ENCODE assay signal across 8 mouse cellular contexts in the genomic region with DNA sequence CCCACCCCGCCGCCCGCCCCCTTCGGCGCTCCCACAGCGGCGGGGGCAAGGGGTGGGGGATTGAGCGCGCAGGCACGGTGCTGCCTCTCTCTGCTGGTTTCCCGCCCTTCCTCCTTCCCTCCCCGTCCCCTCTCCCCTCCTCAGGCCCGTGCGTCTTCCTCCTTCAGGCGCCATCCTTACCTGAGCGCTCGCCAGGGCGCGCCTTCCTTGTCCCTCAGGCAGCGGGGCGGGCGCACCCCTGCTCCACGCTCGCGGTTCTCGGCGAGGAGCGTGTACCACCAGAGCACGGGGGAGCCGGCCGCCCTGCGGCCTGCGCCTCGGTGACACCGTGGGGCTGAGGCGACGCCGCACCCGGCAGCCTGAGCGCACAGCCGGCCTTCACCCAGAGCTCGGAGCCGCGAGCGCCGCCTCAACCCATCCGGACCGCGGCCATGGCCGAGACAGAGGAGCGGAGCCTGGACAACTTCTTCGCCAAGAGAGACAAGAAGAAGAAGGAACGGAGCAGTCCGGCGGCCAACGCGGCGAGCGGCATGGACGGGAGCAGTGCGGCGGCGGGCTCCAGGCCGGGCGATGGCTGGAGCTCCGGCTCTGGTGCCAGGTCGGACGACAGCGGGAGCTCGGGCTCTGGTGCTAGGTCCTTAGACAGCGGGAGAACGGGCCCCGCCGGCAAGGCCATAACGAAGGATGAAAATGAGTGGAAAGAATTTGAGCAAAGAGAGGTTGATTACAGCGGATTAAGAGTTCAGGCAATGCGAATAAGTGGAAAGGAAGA. TPM values are rescaled to one million over a fixed set of nuclear protein-coding genes. Genes with fewer than 3 reads are reported as not detected.
DNase-seq lines count a peak whose midpoint lies in the region; ATAC-seq and TF ChIP-seq lines count a peak whose summit lies in the region.

No protein-coding gene starts in this region.

- no peak for DNase-seq in kidney, postnatal 0 days (ENCODE audit: low spot score)
- DNase-seq in kidney, adult 2 months = no peak
- no peak for DNase-seq in liver, embryonic 14.5 days (ENCODE audit: low read depth in 3 of 3, low spot score in 3 of 3)
- peak; percentile 47 for DNase-seq in testis, postnatal 10 days (ENCODE audit: low spot score)
- no peak for DNase-seq in cerebellum, postnatal 25 days

- no peak for TF ChIP-seq EP300 in liver, embryonic 14.5 days (IDR thresholded peaks at IDR 0.05; ENCODE audit: low read depth)

- 8% methylated on average over 77 of the region's 77 CpGs for WGBS in kidney, postnatal 0 days
- WGBS in kidney, adult 2 months = 7% methylated on average over 75 of the region's 77 CpGs
- WGBS in forebrain, embryonic 12.5 days = 10% methylated on average over 76 of the region's 77 CpGs
- WGBS in liver, embryonic 14.5 days (ENCODE audit: insufficient replicate concordance) = 9% methylated on average over 77 of the region's 77 CpGs

- H3K4me2 ChIP-seq in kidney, postnatal 0 days (ENCODE audit: low read length) = peak overlapping the region; percentile 34
- H3K4me2 ChIP-seq in forebrain, embryonic 12.5 days = peak overlapping the region; percentile 45
- H3K4me2 ChIP-seq in liver, embryonic 14.5 days (ENCODE audit: low read depth) = peak overlapping the region; percentile 11; the same call in 1 of the 2 replicates

- TF ChIP-seq CTCF in kidney, postnatal 0 days (IDR thresholded peaks at IDR 0.05; ENCODE audit: low read depth) = no peak
- TF ChIP-seq CTCF in kidney, adult 2 months (conservative IDR thresholded peaks at IDR 0.05; ENCODE audit: insufficient read depth, insufficient read length, low read depth, low read length) = no peak
- TF ChIP-seq CTCF in liver, embryonic 14.5 days (IDR thresholded peaks at IDR 0.05; ENCODE audit: low read depth) = no peak

- H3K36me3 ChIP-seq in kidney, postnatal 0 days (ENCODE audit: insufficient read depth, low read length) = no peaks in the 10 kb centered on the region
- no peaks in the 10 kb centered on the region for H3K36me3 ChIP-seq in kidney, adult 2 months (ENCODE audit: control insufficient read depth, insufficient read depth, low read length)
- no peaks in the 10 kb centered on the region for H3K36me3 ChIP-seq in forebrain, embryonic 12.5 days (replicated peaks)
- H3K36me3 ChIP-seq in liver, embryonic 14.5 days (replicated peaks; ENCODE audit: control insufficient read depth, insufficient read depth, low read depth) = no peaks in the 10 kb centered on the region

- H3K9ac ChIP-seq in kidney, postnatal 0 days (ENCODE audit: low read depth, low read length) = no peak overlapping the region
- no peak overlapping the region for H3K9ac ChIP-seq in forebrain, embryonic 12.5 days
- no peak overlapping the region for H3K9ac ChIP-seq in liver, embryonic 14.5 days (replicated peaks)

- H3K4me3 ChIP-seq in kidney, postnatal 0 days (replicated peaks; ENCODE audit: low read depth, low read length) = peak overlapping the region; percentile 14; the same call in 1 of the 2 replicates
- no peak overlapping the region for H3K4me3 ChIP-seq in kidney, adult 2 months (ENCODE audit: insufficient read depth, low read depth, low read length)
- peak overlapping the region; percentile 23 for H3K4me3 ChIP-seq in forebrain, embryonic 12.5 days (replicated peaks)
- H3K4me3 ChIP-seq in liver, embryonic 14.5 days (ENCODE audit: insufficient read depth in 1 of 2, low read depth in 2 of 2, low read length in 2 of 2) = no peak overlapping the region

- H3K27me3 ChIP-seq in kidney, postnatal 0 days (ENCODE audit: insufficient read depth, low read length) = no peaks in the 10 kb centered on the region
- H3K27me3 ChIP-seq in kidney, adult 2 months (replicated peaks; ENCODE audit: control insufficient read depth, insufficient read depth, low read length) = no peaks in the 10 kb centered on the region
- H3K27me3 ChIP-seq in forebrain, embryonic 12.5 days = peaks cover 9% of the 10 kb centered on the region
- no peaks in the 10 kb centered on the region; the same call in 1 of the 2 replicates for H3K27me3 ChIP-seq in liver, embryonic 14.5 days (ENCODE audit: control insufficient read depth, insufficient read depth, low read length)

- no peak for TF ChIP-seq POLR2A in kidney, adult 2 months (IDR thresholded peaks at IDR 0.05; ENCODE audit: low read depth, low read length)

- peaks cover 10% of the 10 kb centered on the region for H3K9me3 ChIP-seq in kidney, postnatal 0 days (replicated peaks; ENCODE audit: low read length)
- H3K9me3 ChIP-seq in forebrain, embryonic 12.5 days = peaks cover 26% of the 10 kb centered on the region
- peaks cover 5% of the 10 kb centered on the region for H3K9me3 ChIP-seq in liver, embryonic 14.5 days (ENCODE audit: control insufficient read depth, low read length)

- peak; percentile 54 for ATAC-seq in kidney, postnatal 0 days (replicated peaks; ENCODE audit: low FRiP score, low read depth)
- no peak for ATAC-seq in forebrain, embryonic 12.5 days (ENCODE audit: low FRiP score)
- peak; percentile 15; the same call in 1 of the 2 replicates for ATAC-seq in liver, embryonic 14.5 days (ENCODE audit: insufficient read depth)
- ATAC-seq in frontal cortex, adult (ENCODE audit: low TSS enrichment) = no peak
- ATAC-seq in inflammation-experienced regulatory T-cells, adult 6 months = no peak

- no peaks in the 10 kb centered on the region for H3K4me1 ChIP-seq in kidney, postnatal 0 days (replicated peaks; ENCODE audit: insufficient read depth, low read length)
- H3K4me1 ChIP-seq in kidney, adult 2 months (ENCODE audit: control insufficient read depth, insufficient read depth, low read length) = no peaks in the 10 kb centered on the region
- H3K4me1 ChIP-seq in forebrain, embryonic 12.5 days = no peaks in the 10 kb centered on the region
- no peaks in the 10 kb centered on the region for H3K4me1 ChIP-seq in liver, embryonic 14.5 days (replicated peaks; ENCODE audit: control insufficient read depth in 2 of 2, insufficient read depth in 2 of 2, low read length in 1 of 2)

- H3K27ac ChIP-seq in kidney, postnatal 0 days = no peak overlapping the region
- no peak overlapping the region for H3K27ac ChIP-seq in kidney, adult 2 months (ENCODE audit: insufficient read depth, low read depth, low read length)
- H3K27ac ChIP-seq in forebrain, embryonic 12.5 days = no peak overlapping the region
- no peak overlapping the region for H3K27ac ChIP-seq in liver, embryonic 14.5 days

RNA-seq across cellular contexts. Expression of a gene that starts 23.1 kb away (rescaled TPM):
- polyA plus RNA-seq in kidney, postnatal 0 days (2015; fragmentation: Nextera tagmentation; extraction: Ambion mirVana) = not detected in 2 replicates
- polyA plus RNA-seq in kidney, adult 2 months (2012; rRNA removed) = 0.11 TPM in 1 of 2 replicates, not detected in the other
- polyA plus RNA-seq in forebrain, embryonic 12.5 days (2016; fragmentation: Nextera tagmentation; extraction: Ambion mirVana) = not detected in 2 replicates
- not detected in 2 replicates for polyA plus RNA-seq in liver, embryonic 14.5 days (2012; rRNA removed)
- not detected in 2 replicates for polyA plus RNA-seq in liver, embryonic 14.5 days (2014; fragmentation: Nextera tagmentation; extraction: Ambion mirVana)
- 1 to 10 TPM in 2 of 3 experiments, not detected in 1; 1.5 to 3.6 TPM for polyA plus RNA-seq in inflammation-experienced regulatory T-cells, adult 6 months (2017; shearing (Covaris generic))

RNA-seq across cellular contexts. Expression of a gene that starts 39.3 kb away (rescaled TPM):
- not detected in 2 replicates for polyA plus RNA-seq in kidney, postnatal 0 days (2015; fragmentation: Nextera tagmentation; extraction: Ambion mirVana)
- not detected in 2 replicates for polyA plus RNA-seq in kidney, adult 2 months (2012; rRNA removed)
- polyA plus RNA-seq in forebrain, embryonic 12.5 days (2016; fragmentation: Nextera tagmentation; extraction: Ambion mirVana) = not detected in 2 replicates
- 0.02 TPM in 1 of 2 replicates, not detected in the other for polyA plus RNA-seq in liver, embryonic 14.5 days (2012; rRNA removed)
- 0.05 TPM in 1 of 2 replicates, not detected in the other for polyA plus RNA-seq in liver, embryonic 14.5 days (2014; fragmentation: Nextera tagmentation; extraction: Ambion mirVana)
- 1 to 10 TPM in 1 of 3 experiments, not detected in 2; 2.8 TPM for polyA plus RNA-seq in inflammation-experienced regulatory T-cells, adult 6 months (2017; shearing (Covaris generic))

Comparison
In these comparisons a context has a peak if more than half of its experiments do, and no peak if none do; other contexts are left out.
1. H3K4me3 ChIP-seq: peak in kidney, postnatal 0 days (single experiment) and forebrain, embryonic 12.5 days (single experiment); none in kidney, adult 2 months (single experiment) and liver, embryonic 14.5 days (0 of 2).
2. ATAC-seq: peak in kidney, postnatal 0 days (single experiment) and liver, embryonic 14.5 days (single experiment); none in forebrain, embryonic 12.5 days (single experiment), frontal cortex, adult (single experiment) and inflammation-experienced regulatory T-cells, adult 6 months (single experiment).
3. Peak in every context shown above with its lines, with median percentiles within 50 percentile points of each other: H3K4me2 ChIP-seq.